Mouse (Mus musculus) hindbrain, embryonic 14.5 days (tissue): ENCODE measurements around the gene Dab1. TPM values are rescaled to one million over a fixed set of nuclear protein-coding genes. Genes with fewer than 3 reads are reported as not detected.

ENCODE experiments used
- ATAC-seq: fragments of 200-750 bp; cut with Nextera tagmentation; 2 replicates; pipeline ENCODE4 v1.8.0; 2017; ENCODE audit warnings: moderate number of reproducible peaks, mild to moderate bottlenecking, moderate TSS enrichment, moderate library complexity; ENCODE audit not compliant: low FRiP score
- DNase-seq: peaks from one replicate; pipeline ENCODE4 v3.0.0-alpha.2; 2015; ENCODE audit warnings: low spot score
- H3K27ac ChIP-seq: fragments of 300-500 bp; sonication (generic); 2 replicates; pipeline ENCODE4 v1.5.1; 2014; ENCODE audit warnings: mild to moderate bottlenecking, moderate library complexity
- H3K27me3 ChIP-seq: fragments of 300-500 bp; sonication (generic); 2 replicates; pipeline ENCODE4 v1.6.1; 2014; ENCODE audit warnings: mild to moderate bottlenecking, low read length, mixed read lengths; ENCODE audit not compliant: control insufficient read depth, insufficient read depth
- H3K36me3 ChIP-seq: fragments of 300-500 bp; sonication (generic); replicated peaks from 2 replicates; pipeline ENCODE4 v1.6.1; 2014; ENCODE audit not compliant: control insufficient read depth, insufficient read depth
- H3K4me1 ChIP-seq: fragments of 300-500 bp; sonication (generic); replicated peaks from 2 replicates; pipeline ENCODE4 v1.6.1; 2014; ENCODE audit warnings: antibody characterized with exemption, low read length, mixed read lengths; ENCODE audit not compliant: control insufficient read depth, insufficient read depth
- H3K4me2 ChIP-seq: fragments of 300-500 bp; sonication (generic); replicated peaks from 2 replicates; pipeline ENCODE4 v1.6.1; 2014; ENCODE audit warnings: mild to moderate bottlenecking, moderate library complexity
- H3K4me3 ChIP-seq: fragments of 300-500 bp; sonication (generic); replicated peaks from 2 replicates; pipeline ENCODE4 v1.5.1; 2014; ENCODE audit warnings: mild to moderate bottlenecking, low read length
- H3K9ac ChIP-seq: fragments of 300-500 bp; sonication (generic); 2 replicates; pipeline ENCODE4 v1.6.1; 2014
- H3K9me3 ChIP-seq: fragments of 300-500 bp; sonication (generic); 2 replicates; pipeline ENCODE4 v1.6.1; 2016; ENCODE audit warnings: low read length; ENCODE audit not compliant: control insufficient read depth
- WGBS: fragments of 180-500 bp; shearing (Covaris S2); extraction: QIAGEN DNeasy Blood & Tissue Kit; methylation state at CpG from one replicate; pipeline ENCODE4 v1.1.7; 2014; 5-methylcytosine and 5-hydroxymethylcytosine counted together
- polyA plus RNA-seq: library from polyadenylated mRNA; unstranded; fragments of >200 nt; fragmentation: Nextera tagmentation; extraction: Ambion mirVana; gene quantifications from 2 replicates; pipeline ENCODE4 v1.2.1, GENCODE M21; 2014

Dab1 gene
- polyA plus RNA-seq, 1 experiment from 2014 or later, result 62.9 TPM

DNA sequence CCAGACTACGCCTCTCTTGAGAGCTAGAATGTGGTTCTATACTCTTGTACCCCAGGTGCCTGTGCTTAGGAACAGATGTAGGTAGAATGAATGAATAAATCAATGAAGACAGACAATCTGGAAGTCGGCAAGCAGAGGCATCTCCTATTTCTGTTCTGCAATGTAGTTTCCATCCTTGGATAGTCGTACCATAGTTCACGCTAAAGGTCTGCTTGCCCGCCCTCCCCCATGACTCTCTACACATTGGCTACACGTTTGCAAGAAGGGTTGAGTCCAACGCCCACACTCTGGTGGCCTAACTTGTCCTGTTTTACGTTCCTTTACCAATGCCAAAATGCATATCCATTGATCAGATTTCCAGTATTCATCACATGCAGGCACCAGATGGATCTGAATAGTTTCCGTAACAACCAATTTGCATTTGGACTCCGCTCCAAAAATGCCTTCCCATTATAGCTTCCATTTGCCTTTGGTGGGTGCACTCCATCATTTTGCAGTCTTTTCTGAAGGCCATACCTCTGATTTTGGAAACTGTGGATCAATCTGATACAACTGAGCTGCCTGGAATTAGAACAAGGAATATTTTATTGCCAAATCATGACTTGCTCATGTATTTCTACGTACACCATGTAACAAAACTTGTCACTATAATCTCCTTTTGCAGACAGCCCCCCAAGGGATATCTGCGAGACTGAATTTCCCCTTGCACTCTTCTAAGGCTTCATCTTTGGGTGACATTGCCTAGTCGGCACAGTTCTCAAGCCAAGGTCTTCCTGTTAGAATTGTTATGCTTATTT, 494.2 kb downstream of the Dab1 start:
- Histone ChIP-seq H3K9me3 (peaks cover 5% of the 10 kb centered on the region; the same call in 1 of the 2 replicates), H3K27me3 (no peaks in the 10 kb centered on the region), H3K36me3 (no peaks in the 10 kb centered on the region), H3K4me1 (no peaks in the 10 kb centered on the region), H3K9ac (no peak overlapping the region), H3K4me2 (no peak overlapping the region), H3K27ac (no peak overlapping the region), H3K4me3 (no peak overlapping the region)
- ATAC-seq (no peak), DNase-seq (no peak)
- 54% methylated on average over 13 of the region's 13 CpGs for WGBS

DNA sequence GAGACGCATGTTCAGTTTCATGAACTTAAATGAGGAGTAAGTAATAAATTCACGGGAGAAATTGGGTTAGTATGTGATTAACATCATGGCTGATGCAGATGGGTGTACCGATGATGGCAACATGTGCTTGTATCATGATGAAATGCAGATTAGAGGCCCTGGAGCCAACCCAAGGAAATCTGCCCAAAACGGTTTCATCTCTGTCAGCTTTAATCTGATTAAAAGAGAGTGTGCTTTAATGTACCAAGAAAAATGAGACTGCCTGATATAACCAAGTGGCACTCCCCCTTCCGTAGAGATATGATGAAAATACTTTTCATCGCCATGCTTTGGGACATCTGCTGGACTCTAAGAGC, 494.8 kb downstream of the Dab1 start:
- Histone ChIP-seq H3K9me3 (peaks cover 5% of the 10 kb centered on the region; the same call in 1 of the 2 replicates), H3K27ac (no peak overlapping the region), H3K27me3 (no peaks in the 10 kb centered on the region), H3K4me3 (no peak overlapping the region), H3K4me1 (no peaks in the 10 kb centered on the region), H3K9ac (no peak overlapping the region), H3K36me3 (no peaks in the 10 kb centered on the region), H3K4me2 (no peak overlapping the region)
- WGBS, result 54% methylated on average over 6 of the region's 6 CpGs
- ATAC-seq, result no peak
- DNase-seq, result no peak

DNA sequence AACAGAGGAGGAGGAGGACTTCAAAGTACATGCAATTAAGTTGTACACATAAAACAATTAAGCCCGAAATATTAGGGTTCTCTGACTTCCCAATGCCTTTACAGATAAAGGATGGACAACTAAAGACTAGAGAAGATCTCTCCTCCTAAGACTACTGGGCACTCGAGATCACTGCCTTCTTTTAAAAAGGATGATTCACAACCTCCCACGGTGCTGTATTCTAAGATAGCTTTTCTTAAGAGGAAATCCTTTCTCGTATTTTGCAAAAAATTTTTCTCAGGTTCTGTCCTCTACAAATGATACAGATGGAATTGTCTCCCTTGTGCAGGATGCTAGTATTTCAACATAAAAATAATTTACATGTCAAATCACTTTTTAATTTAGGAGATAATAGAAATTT, 500.9 kb downstream of the Dab1 start:
- Histone ChIP-seq H3K4me2 (no peak overlapping the region), H3K4me3 (no peak overlapping the region), H3K9me3 (peaks cover 5% of the 10 kb centered on the region; the same call in 1 of the 2 replicates), H3K4me1 (no peaks in the 10 kb centered on the region), H3K27me3 (no peaks in the 10 kb centered on the region), H3K36me3 (no peaks in the 10 kb centered on the region), H3K9ac (no peak overlapping the region), H3K27ac (no peak overlapping the region)
- 88% methylated on average over 4 of the region's 4 CpGs for WGBS
- ATAC-seq (no peak), DNase-seq (no peak)

DNA sequence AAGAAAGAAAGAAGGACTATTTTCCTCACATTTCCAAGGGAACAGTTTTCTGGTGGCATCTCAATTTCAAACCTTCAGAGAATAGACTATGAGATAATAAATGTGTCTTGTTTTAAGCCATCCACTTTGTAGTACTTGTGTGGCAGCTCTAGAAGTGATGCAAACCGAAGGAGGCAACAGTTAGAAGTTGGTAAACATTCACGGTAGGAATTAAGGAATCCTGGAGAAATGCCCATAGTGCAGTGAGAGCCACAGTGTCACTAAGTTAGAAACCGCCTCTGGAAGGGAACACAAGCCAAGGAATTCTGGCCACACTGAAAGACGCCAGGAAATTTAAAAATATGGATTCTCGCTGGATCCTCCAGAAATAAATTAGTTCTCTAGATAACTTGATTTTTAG, 502.8 kb downstream of the Dab1 start:
- Histone ChIP-seq H3K27ac (no peak overlapping the region), H3K9ac (no peak overlapping the region), H3K27me3 (no peaks in the 10 kb centered on the region), H3K4me3 (no peak overlapping the region), H3K4me1 (no peaks in the 10 kb centered on the region), H3K36me3 (no peaks in the 10 kb centered on the region), H3K4me2 (no peak overlapping the region), H3K9me3 (peaks cover 2% of the 10 kb centered on the region; the same call in 1 of the 2 replicates)
- DNase-seq, result no peak
- WGBS, result 85% methylated on average over 5 of the region's 5 CpGs
- no peak for ATAC-seq

DNA sequence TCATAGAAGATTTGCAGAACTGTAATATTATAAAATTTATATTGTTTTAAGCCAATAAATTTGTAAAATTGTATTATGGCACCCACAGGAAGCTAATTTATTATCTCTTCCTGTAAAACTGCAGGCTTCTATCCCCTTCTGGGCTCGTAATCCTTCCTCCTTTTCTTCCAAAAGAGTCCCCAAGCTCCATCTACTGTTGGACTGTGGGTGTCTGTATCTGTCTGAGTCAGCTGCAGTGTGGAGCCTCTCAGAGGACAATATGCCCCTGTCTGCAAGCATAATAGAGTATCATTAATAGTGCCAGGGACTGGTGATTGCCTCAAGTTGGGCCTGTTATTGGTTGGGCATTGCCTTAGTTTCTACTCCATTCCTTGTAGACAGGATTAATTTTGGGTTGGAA, 503.2 kb downstream of the Dab1 start:
- H3K27ac ChIP-seq, result no peak overlapping the region
- 81% methylated on average over 1 of the region's 1 CpGs for WGBS
- no peak overlapping the region for H3K4me2 ChIP-seq
- no peak overlapping the region for H3K4me3 ChIP-seq
- no peaks in the 10 kb centered on the region for H3K36me3 ChIP-seq
- no peaks in the 10 kb centered on the region for H3K4me1 ChIP-seq
- ATAC-seq (no peak), DNase-seq (no peak)
- H3K9me3 ChIP-seq, result no peaks in the 10 kb centered on the region
- no peak overlapping the region for H3K9ac ChIP-seq
- no peaks in the 10 kb centered on the region for H3K27me3 ChIP-seq

DNA sequence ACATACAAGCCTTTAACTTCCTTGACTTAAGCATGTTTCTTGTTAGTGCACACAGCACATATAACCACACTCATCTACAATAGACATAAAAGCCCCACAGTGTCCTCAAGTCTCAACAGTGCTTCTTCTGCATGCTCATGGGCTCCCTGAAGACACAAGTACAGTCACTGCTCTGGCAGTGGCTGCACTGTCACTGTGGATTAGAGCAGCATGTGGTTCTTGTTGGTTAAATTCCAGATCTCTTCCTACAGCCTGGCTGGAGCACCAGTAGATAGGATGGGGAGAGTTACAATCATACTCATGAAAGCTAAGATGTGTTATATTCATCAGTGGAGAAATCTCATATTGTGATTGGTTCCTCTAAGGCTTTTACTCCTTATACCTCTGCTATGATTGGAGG, 534.5 kb downstream of the Dab1 start:
- Histone ChIP-seq H3K36me3 (no peaks in the 10 kb centered on the region), H3K4me2 (no peak overlapping the region), H3K9ac (no peak overlapping the region), H3K4me1 (no peaks in the 10 kb centered on the region), H3K9me3 (no peaks in the 10 kb centered on the region), H3K27ac (no peak overlapping the region), H3K4me3 (no peak overlapping the region), H3K27me3 (no peaks in the 10 kb centered on the region)
- no peak for ATAC-seq
- no peak for DNase-seq

DNA sequence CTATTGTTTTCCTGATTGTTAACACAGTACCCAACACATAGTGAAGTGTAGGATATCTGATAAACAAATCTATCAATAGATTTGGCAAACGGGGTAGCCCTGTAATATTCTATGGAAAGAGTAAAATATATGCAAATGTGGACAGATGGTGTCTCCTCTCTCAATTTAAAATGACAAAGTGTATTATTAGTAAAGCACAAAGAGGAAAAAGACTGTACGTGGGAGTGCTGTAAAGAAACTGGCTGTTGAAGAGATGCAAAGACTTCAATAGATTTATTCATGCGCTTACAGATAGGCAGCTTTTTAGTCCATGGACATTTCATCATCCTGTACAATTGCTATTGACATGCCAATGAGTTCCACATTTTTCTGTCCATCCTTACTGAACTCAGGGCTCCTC, 558.9 kb downstream of the Dab1 start:
- WGBS, result 69% methylated on average over 3 of the region's 3 CpGs
- DNase-seq (no peak), ATAC-seq (no peak)
- Histone ChIP-seq H3K4me2 (no peak overlapping the region), H3K36me3 (no peaks in the 10 kb centered on the region), H3K4me1 (no peaks in the 10 kb centered on the region), H3K9me3 (no peaks in the 10 kb centered on the region), H3K4me3 (no peak overlapping the region), H3K9ac (no peak overlapping the region), H3K27ac (no peak overlapping the region), H3K27me3 (no peaks in the 10 kb centered on the region)

DNA sequence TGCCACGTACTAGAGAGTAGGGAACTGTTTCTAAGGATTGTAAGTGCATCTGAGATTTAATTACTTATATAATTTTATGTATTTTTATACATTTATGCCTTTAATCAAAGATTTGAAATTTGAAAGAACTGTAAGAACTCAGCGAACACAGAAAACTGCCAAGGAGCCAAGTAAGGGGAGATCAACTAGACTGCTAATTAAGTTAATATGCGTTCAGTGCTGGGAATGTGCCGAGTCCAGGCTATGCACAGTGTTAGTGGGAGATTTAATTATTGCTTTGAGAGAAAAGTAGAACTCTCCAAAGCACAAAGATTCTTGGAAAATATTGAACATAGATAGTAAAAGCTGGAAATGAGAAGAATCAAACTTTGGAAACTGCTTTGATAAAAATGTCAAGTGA, 567.2 kb downstream of the Dab1 start:
- Histone ChIP-seq H3K27me3 (no peaks in the 10 kb centered on the region), H3K4me2 (no peak overlapping the region), H3K9me3 (no peaks in the 10 kb centered on the region), H3K4me3 (no peak overlapping the region), H3K27ac (no peak overlapping the region), H3K9ac (no peak overlapping the region), H3K36me3 (no peaks in the 10 kb centered on the region), H3K4me1 (no peaks in the 10 kb centered on the region)
- ATAC-seq (no peak), DNase-seq (no peak)
- WGBS, result 74% methylated on average over 4 of the region's 4 CpGs

DNA sequence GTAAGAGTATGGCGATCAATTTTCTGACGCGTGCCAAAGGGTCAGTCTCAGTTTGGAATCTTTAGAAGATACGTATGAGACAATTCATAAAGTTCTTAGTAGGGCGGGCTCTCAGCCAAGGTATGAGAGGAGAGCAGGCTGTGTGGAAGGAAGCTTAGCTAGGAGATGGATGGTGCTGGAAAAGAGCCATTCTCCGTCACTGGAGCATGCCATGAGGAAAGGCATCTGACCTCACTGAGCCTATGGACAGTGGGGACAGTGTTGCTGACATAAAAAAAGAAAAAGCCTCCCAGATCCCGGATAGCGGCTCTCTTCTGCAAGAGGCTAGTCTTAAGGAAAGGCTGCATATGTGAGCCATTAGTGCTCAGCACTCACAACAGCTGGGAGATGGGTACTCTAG, 579.5 kb downstream of the Dab1 start:
- Histone ChIP-seq H3K9me3 (no peaks in the 10 kb centered on the region), H3K4me1 (no peaks in the 10 kb centered on the region), H3K27ac (no peak overlapping the region), H3K4me2 (no peak overlapping the region), H3K27me3 (no peaks in the 10 kb centered on the region), H3K9ac (no peak overlapping the region), H3K36me3 (no peaks in the 10 kb centered on the region), H3K4me3 (no peak overlapping the region)
- WGBS, result 84% methylated on average over 8 of the region's 8 CpGs
- ATAC-seq (no peak), DNase-seq (no peak)

DNA sequence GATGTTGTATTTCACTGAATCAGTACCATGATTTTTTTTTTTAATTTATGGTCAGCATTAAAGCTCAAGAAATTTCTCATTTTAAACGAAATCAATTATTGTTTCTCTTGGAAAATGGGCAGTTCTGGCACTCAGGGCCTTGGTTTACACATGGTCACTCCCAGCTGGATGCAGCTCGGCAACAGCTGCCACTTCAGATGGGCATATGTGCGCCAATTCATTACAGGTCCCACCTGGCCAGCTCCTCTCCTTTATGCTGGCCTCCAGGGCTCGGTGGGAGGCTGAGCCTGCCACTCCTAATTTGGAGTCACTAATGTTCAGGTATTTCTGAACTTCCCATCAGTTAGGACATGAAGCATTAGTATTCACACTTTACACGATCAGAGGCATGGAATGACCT, 582.5 kb downstream of the Dab1 start:
- 65% methylated on average over 5 of the region's 5 CpGs for WGBS
- Histone ChIP-seq H3K9me3 (no peaks in the 10 kb centered on the region), H3K36me3 (no peaks in the 10 kb centered on the region), H3K27me3 (no peaks in the 10 kb centered on the region), H3K4me1 (no peaks in the 10 kb centered on the region), H3K4me3 (no peak overlapping the region), H3K27ac (no peak overlapping the region), H3K9ac (no peak overlapping the region), H3K4me2 (no peak overlapping the region)
- no peak for ATAC-seq
- DNase-seq, result no peak
